Mouse (Mus musculus) ES-Bruce4 (cell line): Measurements from ENCODE around the gene Dazl. TPM values are rescaled to one million over a fixed set of nuclear protein-coding genes. Genes with fewer than 3 reads are reported as not detected.
"Not testable (repeated sequence)": the region's sequence is repeated elsewhere in the genome, so short reads cannot be mapped to it uniquely, and the experiment has no call there.

Experiments
- H3K27ac ChIP-seq: 2 replicates; pipeline ENCODE4 v1.5.1; 2012; ENCODE audit warnings: low read length, inconsistent platforms; ENCODE audit not compliant: insufficient read depth
- H3K27me3 ChIP-seq: 2 replicates; pipeline ENCODE4 v1.6.1; 2012; ENCODE audit warnings: mild to moderate bottlenecking, low read length, inconsistent platforms; ENCODE audit not compliant: control insufficient read depth, poor library complexity, insufficient read depth, severe bottlenecking
- H3K36me3 ChIP-seq: 2 replicates; pipeline ENCODE4 v1.6.1; 2012; ENCODE audit warnings: inconsistent platforms, mild to moderate bottlenecking, low read length, moderate library complexity; ENCODE audit not compliant: control insufficient read depth, poor library complexity, insufficient read depth, severe bottlenecking
- H3K4me1 ChIP-seq: one replicate; pipeline ENCODE4 v1.8.1; 2011; ENCODE audit warnings: low read length; ENCODE audit not compliant: control insufficient read depth, insufficient read depth
- H3K4me3 ChIP-seq: 2 replicates; pipeline ENCODE4 v1.5.1; 2011; ENCODE audit warnings: low read depth, mild to moderate bottlenecking, low read length
- H3K9ac ChIP-seq: 2 replicates; pipeline ENCODE4 v1.6.1; 2012; ENCODE audit warnings: low read depth, mild to moderate bottlenecking, inconsistent platforms; ENCODE audit not compliant: poor library complexity, severe bottlenecking
- H3K9me3 ChIP-seq: replicated peaks from 2 replicates; pipeline ENCODE4 v1.6.1; 2012; ENCODE audit warnings: mild to moderate bottlenecking, low read length, inconsistent platforms; ENCODE audit not compliant: control insufficient read depth, poor library complexity, insufficient read depth, severe bottlenecking
- CTCF ChIP-seq: IDR thresholded peaks from one replicate; pipeline ENCODE4 v1.8.1; 2011; ENCODE audit warnings: low read depth, low read length
- EP300 ChIP-seq: IDR thresholded peaks from 2 replicates; pipeline ENCODE4 v1.6.1; 2011; ENCODE audit warnings: low read depth, low read length; ENCODE audit not compliant: insufficient read depth
- POLR2A ChIP-seq: IDR thresholded peaks from one replicate; pipeline ENCODE4 v1.8.1; 2011; ENCODE audit warnings: low read length; ENCODE audit not compliant: insufficient read depth
- polyA plus RNA-seq: library from polyadenylated mRNA; stranded (reverse); fragments of >200 nt; gene quantifications from 2 replicates; pipeline ENCODE4 v1.2.4, GENCODE M21; 2011; ENCODE audit warnings: low read depth; ENCODE audit not compliant: missing spikeins, insufficient read depth, insufficient read length

The Dazl gene
- polyA plus RNA-seq, 1 experiment = 6.2 TPM

- Histone ChIP-seq H3K27ac (no peak overlapping the region), H3K9ac (no peak overlapping the region), H3K4me1 (no peaks in the 10 kb centered on the region), H3K36me3 (no peaks in the 10 kb centered on the region), H3K4me3 (no peak overlapping the region), H3K9me3 (peaks cover 5% of the 10 kb centered on the region; the same call in 1 of the 2 replicates), H3K27me3 (peaks cover 4% of the 10 kb centered on the region; the same call in 1 of the 2 replicates)
- no peak for TF ChIP-seq EP300
- no peak for TF ChIP-seq CTCF
- TF ChIP-seq POLR2A = no peak
Measured at GRCm38 (mm10) chr17:50294726-50295125, 1.3 kb upstream of the Dazl start.

DNA sequence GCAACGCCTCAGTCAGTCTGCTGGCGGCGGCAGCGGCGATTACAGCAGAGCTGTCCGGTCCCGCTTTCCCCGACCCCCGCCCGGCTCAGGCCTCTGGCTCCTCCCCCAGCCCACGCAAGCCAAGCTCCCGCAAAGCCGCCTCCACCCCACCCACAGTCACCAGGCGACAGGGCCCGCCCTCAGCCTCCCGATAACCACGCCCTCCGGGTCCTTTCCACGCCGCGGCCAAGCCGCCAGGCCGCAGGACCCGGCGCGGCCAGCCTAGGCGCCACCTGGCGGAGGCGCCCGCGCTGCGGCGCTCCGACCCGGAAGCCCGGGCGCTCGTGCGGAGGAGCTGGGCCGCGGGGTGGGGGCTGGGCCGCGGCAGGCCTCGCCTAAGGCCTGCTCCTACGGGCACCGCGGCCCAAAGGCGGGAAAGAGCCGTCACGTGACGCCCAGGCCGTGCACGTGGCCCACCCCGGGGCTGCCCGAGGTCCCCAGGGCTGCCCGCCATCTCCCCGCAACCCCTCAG is 720 bp downstream of the Dazl start:
- Histone ChIP-seq H3K27me3 (peaks cover 4% of the 10 kb centered on the region; the same call in 1 of the 2 replicates), H3K9ac (no peak overlapping the region), H3K36me3 (no peaks in the 10 kb centered on the region), H3K9me3 (peaks cover 5% of the 10 kb centered on the region; the same call in 1 of the 2 replicates), H3K4me1 (no peaks in the 10 kb centered on the region), H3K4me3 (peak overlapping the region; percentile 55), H3K27ac (no peak overlapping the region)
- no peak for TF ChIP-seq EP300
- TF ChIP-seq POLR2A = no peak
- no peak for TF ChIP-seq CTCF

DNA sequence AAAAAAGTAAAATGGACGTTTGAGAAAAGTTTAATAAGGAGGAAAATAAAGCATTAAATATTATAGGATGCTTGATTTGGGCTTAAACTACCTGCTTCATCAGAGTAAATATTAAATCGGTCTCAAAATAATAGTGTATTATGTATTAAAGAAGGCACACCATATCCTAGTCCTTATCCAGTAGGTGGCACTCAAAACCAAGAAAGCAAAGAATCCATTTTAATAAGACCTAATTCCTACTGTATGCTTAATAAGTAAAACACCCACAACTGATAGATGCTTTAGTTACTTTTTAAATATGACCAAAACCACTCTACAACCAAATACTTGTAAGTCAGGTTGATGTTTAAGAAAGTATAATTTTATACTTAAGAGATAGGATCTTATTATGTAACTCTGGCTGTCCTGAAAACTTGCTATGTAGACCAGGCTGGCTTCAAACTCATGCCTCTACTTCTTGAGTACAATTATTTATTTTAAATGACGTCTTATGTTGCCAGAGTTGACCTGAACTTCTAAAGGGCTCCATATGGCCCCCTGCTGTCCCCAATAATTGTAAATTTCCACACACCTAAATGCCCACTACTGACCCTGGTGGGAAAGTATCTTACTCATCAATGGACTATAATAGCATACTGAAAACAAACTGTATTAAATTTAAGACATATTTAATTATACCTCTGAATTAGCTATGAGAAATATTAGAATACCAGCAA is 1.8 kb downstream of the Dazl start:
- no peaks in the 10 kb centered on the region for H3K4me1 ChIP-seq
- no peaks in the 10 kb centered on the region for H3K36me3 ChIP-seq
- no peak overlapping the region for H3K4me3 ChIP-seq
- no peak for TF ChIP-seq CTCF
- TF ChIP-seq EP300 = no peak
- TF ChIP-seq POLR2A = no peak
- peaks cover 4% of the 10 kb centered on the region; the same call in 1 of the 2 replicates for H3K27me3 ChIP-seq
- no peak overlapping the region for H3K27ac ChIP-seq
- no peak overlapping the region for H3K9ac ChIP-seq
- peaks cover 5% of the 10 kb centered on the region; the same call in 1 of the 2 replicates for H3K9me3 ChIP-seq

GRCm38 (mm10) chr17:50284845-50285244 is 8.6 kb downstream of the Dazl start:
- no peak for TF ChIP-seq POLR2A
- no peak for TF ChIP-seq CTCF
- TF ChIP-seq EP300 = no peak
- H3K4me3 ChIP-seq = no peak overlapping the region
- H3K9ac ChIP-seq = no peak overlapping the region
- no peaks in the 10 kb centered on the region for H3K4me1 ChIP-seq
- H3K27me3 ChIP-seq = no peaks in the 10 kb centered on the region
- H3K9me3 ChIP-seq = no peaks in the 10 kb centered on the region
- H3K27ac ChIP-seq = no peak overlapping the region
- H3K36me3 ChIP-seq = no peaks in the 10 kb centered on the region

GRCm38 (mm10) chr17:50261615-50262014 is 31.8 kb downstream of the Dazl start:
- not testable (repeated sequence) for H3K9me3 ChIP-seq, H3K27ac ChIP-seq, H3K27me3 ChIP-seq, H3K4me3 ChIP-seq, H3K4me1 ChIP-seq, H3K36me3 ChIP-seq, H3K9ac ChIP-seq

GRCm38 (mm10) chr17:50260856-50261255 is 32.6 kb downstream of the Dazl start:
- TF ChIP-seq EP300 (no peak), CTCF (no peak), POLR2A (no peak)
- Histone ChIP-seq H3K9ac (no peak overlapping the region), H3K36me3 (no peaks in the 10 kb centered on the region), H3K4me3 (no peak overlapping the region), H3K27ac (no peak overlapping the region), H3K4me1 (no peaks in the 10 kb centered on the region), H3K9me3 (no peaks in the 10 kb centered on the region), H3K27me3 (no peaks in the 10 kb centered on the region)
